Mouse (Mus musculus): Measurements from ENCODE around the gene Osgep.
"Not testable (repeated sequence)": the region's sequence is repeated elsewhere in the genome, so short reads cannot be mapped to it uniquely, and the experiment has no call there.

The Osgep gene

DNA sequence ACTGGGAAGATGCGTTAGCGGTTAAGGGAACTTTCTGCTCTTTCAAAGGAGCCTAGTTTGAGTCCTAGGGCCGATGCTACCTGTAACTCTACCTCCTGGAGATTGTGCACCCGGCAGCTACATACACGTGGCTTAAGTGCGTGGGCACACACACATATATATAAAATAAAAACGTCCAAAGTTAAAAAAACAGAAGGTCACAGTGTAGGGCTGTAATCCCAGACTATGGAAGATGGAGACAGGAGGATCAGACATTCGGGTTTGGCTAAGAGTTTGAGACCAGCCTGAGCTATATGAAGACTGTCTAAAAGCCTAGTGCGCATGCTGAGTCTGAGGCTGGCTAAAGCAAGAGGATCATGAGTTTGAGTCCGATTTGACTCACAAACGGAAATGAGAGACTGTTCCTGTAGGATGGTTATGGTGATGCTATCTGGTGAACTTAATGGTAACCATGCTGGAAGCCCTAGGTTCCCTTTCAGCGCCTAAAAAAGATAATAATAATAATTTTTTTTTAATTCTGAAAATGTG, 6.9 kb upstream of the Osgep start:
- no peak for DNase-seq (ENCODE audit: low spot score)

- DNase-seq (ENCODE audit: low spot score) = peak; percentile 99
Measured at GRCm38 (mm10) chr14:50930754-50931492, 6.2 kb upstream of the Osgep start, which contains the start of the genes Pip4p1 and Pnp. TSS of gene Pip4p1 (minus strand) at chr14:50930856. TSS of gene Pnp (plus strand) at chr14:50931082.

GRCm38 (mm10) chr14:50930377-50930753, 5.7 kb upstream of the Osgep start:
- DNase-seq (ENCODE audit: low spot score) = no peak

GRCm38 (mm10) chr14:50929951-50930350, 5.3 kb upstream of the Osgep start:
- no peak for DNase-seq (ENCODE audit: low spot score)

- DNase-seq (ENCODE audit: low spot score) = no peak
Measured at GRCm38 (mm10) chr14:50927366-50927765, 2.7 kb upstream of the Osgep start.

DNA sequence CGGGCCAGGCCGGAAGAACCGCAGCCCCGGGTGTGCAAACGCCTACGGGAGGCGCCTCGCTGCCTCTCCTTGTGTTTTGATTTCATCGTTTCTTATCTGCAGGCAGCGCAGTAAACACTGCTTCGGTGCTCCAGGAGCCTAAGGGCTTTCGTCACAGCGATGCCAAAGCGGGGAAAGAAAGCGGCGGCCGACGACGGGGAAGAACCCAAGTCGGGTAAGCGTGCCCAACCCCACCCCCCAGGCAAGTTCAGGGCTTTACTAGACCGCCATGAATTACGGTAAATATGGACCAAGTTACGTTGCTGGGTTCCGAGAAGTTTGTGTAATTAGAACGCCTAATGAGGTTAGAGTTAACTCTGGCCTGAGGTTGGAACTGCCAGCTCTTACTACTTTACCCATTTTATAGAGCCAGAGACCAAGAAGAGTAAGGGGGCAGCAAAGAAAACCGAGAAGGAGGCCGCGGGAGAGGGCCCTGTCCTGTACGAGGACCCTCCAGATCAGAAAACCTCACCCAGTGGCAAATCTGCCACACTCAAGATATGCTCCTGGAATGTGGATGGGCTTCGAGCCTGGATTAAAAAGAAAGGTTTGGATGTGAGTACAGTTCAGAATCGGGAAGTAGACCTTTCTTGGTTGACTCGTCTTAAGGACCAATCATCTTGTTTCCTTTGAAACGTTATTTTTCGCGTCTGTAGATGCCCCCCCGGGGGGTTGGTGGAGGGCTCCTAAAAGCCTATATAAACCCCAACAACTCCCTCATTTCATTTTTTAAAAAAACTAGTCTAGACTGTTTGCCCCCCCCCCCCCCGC, 623 bp upstream of the Osgep start:
- no peak for DNase-seq (ENCODE audit: low spot score)

DNA sequence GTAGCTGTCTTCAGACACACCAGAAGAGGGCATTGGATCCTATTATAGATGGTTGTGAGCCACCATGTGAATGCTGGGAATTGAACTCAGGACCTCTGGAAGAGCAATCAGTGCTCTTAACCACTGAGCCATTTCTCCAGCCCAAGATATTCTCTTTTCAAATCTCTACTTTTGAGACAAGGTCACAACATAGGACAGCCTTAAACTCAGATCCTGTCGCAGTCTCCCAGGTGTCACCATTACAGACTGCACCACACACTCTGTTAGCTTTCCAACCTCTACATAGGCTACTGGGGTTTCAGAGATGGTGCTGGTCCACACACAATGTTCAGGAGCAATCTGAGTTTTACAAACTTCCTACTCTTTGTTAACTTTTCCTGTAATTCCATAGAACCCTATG, 1.3 kb downstream of the Osgep start:
- not testable (repeated sequence) for DNase-seq (ENCODE audit: low spot score)

DNA sequence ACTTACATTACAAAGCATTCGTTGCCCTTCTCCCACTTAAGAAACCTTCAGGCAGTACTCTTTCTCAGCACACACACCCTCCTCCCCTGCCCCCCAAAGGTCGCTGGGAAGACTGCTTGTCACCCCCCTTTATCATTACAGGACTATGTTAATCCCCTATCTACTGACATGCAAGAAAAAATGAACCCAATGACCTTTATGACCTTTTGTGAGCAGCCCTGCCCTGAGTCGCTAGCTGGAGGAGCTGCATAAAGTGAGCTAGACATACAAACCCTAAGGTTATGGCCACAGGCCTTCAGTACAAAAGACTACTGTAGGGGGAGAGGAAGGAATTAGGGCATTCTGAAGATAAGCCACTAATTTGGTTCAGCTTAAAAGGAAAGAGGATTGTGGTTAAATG, 13.3 kb downstream of the Osgep start:
- no peak for DNase-seq (ENCODE audit: low spot score)

- DNase-seq (ENCODE audit: low spot score) = no peak
Measured at GRCm38 (mm10) chr14:50908126-50908525, 16.6 kb downstream of the Osgep start.

GRCm38 (mm10) chr14:50905327-50905726, 19.4 kb downstream of the Osgep start:
- DNase-seq (ENCODE audit: low spot score) = not testable (repeated sequence)

- no peak for DNase-seq (ENCODE audit: low spot score)
Measured at GRCm38 (mm10) chr14:50904828-50905129, 19.9 kb downstream of the Osgep start.

- DNase-seq (ENCODE audit: low spot score) = no peak
Measured at GRCm38 (mm10) chr14:50903973-50904827, 20.5 kb downstream of the Osgep start.

GRCm38 (mm10) chr14:50897992-50898391, 26.7 kb downstream of the Osgep start:
- not testable (repeated sequence) for DNase-seq (ENCODE audit: low spot score)

- no peak for DNase-seq (ENCODE audit: low spot score)
Measured at GRCm38 (mm10) chr14:50897374-50897765, 27.3 kb downstream of the Osgep start, which contains the start of gene Klhl33. TSS of gene Klhl33 (minus strand) at chr14:50897507.

GRCm38 (mm10) chr14:50896747-50897373, 27.8 kb downstream of the Osgep start:
- DNase-seq (ENCODE audit: low spot score) = no peak

- peak; percentile 50 for DNase-seq (ENCODE audit: low spot score)
Measured at GRCm38 (mm10) chr14:50895985-50896746, 28.5 kb downstream of the Osgep start.

- no peak for DNase-seq (ENCODE audit: low spot score)
Measured at GRCm38 (mm10) chr14:50895407-50895806, 29.3 kb downstream of the Osgep start.

- peak; percentile 26 for DNase-seq (ENCODE audit: low spot score)
Measured at GRCm38 (mm10) chr14:50892541-50893459, 31.9 kb downstream of the Osgep start.

- no peak for DNase-seq (ENCODE audit: low spot score)
Measured at GRCm38 (mm10) chr14:50892091-50892490, 32.6 kb downstream of the Osgep start.

DNA sequence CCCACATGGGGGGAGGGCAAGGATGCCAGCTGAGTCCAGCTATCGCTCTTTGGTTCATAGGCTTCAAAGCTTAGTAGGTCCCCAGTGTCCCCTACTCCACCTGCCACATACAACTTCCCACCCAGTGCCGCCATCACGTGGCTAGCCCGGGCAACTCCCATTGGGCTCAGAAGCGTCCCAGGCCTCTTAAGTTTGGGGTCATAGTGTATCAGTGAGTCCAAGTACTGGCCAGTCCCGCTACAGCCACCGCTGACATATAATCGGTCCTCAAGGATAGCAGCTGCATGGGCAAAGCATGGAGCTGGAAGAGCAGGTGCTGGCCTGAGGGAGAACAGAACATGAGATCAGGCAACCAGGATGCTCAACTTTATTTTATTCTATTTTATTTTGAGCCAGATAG, 33.1 kb downstream of the Osgep start:
- DNase-seq (ENCODE audit: low spot score) = no peak

All from ovary, adult 18-20 months (tissue).